Mouse (Mus musculus) ES-E14 (cell line): ENCODE measurements at regions not wholly inside any gene's neighbourhood (a gene's known extent, or its start where the extent isn't known, plus 50 kb on each side); places are given as distances from the start of the nearest gene placed in this dataset.

Experiments
- DNase-seq: peaks from one replicate; pipeline ENCODE4 v3.0.0-alpha.2; 2013; ENCODE audit warnings: low read depth, low spot score
- H3K27ac ChIP-seq: 2 replicates; pipeline ENCODE4 v1.5.1; 2012; ENCODE audit warnings: low read depth, mild to moderate bottlenecking, low read length, moderate library complexity, mixed read lengths; ENCODE audit not compliant: poor library complexity, insufficient read depth, severe bottlenecking
- H3K36me3 ChIP-seq: 2 replicates; pipeline ENCODE4 v1.6.1; 2012; ENCODE audit warnings: mild to moderate bottlenecking, low read length, moderate library complexity, mixed read lengths; ENCODE audit not compliant: control insufficient read depth, poor library complexity, insufficient read depth, severe bottlenecking
- H3K4me1 ChIP-seq, 2 experiments: fragments of 150-350 bp in 1 of 2; sonication (generic) in 1 of 2; 2 replicates each; pipeline ENCODE4 v1.6.1; 2012; ENCODE audit warnings: low read length in 2 of 2, mild to moderate bottlenecking in 1 of 2, mixed read lengths in 1 of 2; ENCODE audit not compliant: control insufficient read depth in 2 of 2, insufficient read depth in 2 of 2, poor library complexity in 1 of 2
- H3K4me3 ChIP-seq, 2 experiments: fragments of 150-350 bp in 1 of 2; sonication (generic) in 1 of 2; 2 replicates each; pipeline ENCODE4 v1.5.1; 2012; ENCODE audit warnings: low read length in 2 of 2, low read depth in 1 of 2, mild to moderate bottlenecking in 1 of 2, mixed read lengths in 1 of 2; ENCODE audit not compliant: insufficient read depth in 1 of 2, poor library complexity in 1 of 2, severe bottlenecking in 1 of 2
- H3K9ac ChIP-seq: 2 replicates; pipeline ENCODE4 v1.6.1; 2012; ENCODE audit warnings: low read depth, mild to moderate bottlenecking, low read length, mixed read lengths; ENCODE audit not compliant: poor library complexity, insufficient read depth, severe bottlenecking
- H3K9me3 ChIP-seq: fragments of 150-350 bp; sonication (generic); 2 replicates; pipeline ENCODE4 v1.6.1; 2012; ENCODE audit warnings: low read depth, mild to moderate bottlenecking, low read length; ENCODE audit not compliant: control insufficient read depth, insufficient read depth
- CHD2 ChIP-seq: IDR thresholded peaks from 2 replicates; pipeline ENCODE4 v1.6.1; 2014; ENCODE audit warnings: mild to moderate bottlenecking, low read depth, low read length, inconsistent platforms
- HCFC1 ChIP-seq: IDR thresholded peaks from 2 replicates; pipeline ENCODE4 v1.6.1; 2012; ENCODE audit warnings: low read length, inconsistent platforms, borderline replicate concordance; ENCODE audit not compliant: insufficient read depth
- MAFK ChIP-seq: IDR thresholded peaks from 2 replicates; pipeline ENCODE4 v1.6.1; 2014; ENCODE audit warnings: mild to moderate bottlenecking, low read depth, low read length, inconsistent platforms; ENCODE audit not compliant: insufficient read depth
- ZC3H11A ChIP-seq: IDR thresholded peaks from 2 replicates; pipeline ENCODE4 v1.6.1; 2012; ENCODE audit warnings: low read depth, mild to moderate bottlenecking, inconsistent platforms, low read length, borderline replicate concordance
- ZNF384 ChIP-seq: IDR thresholded peaks from 2 replicates; pipeline ENCODE4 v1.6.1; 2012; ENCODE audit warnings: low read depth, low read length, inconsistent platforms
- in situ Hi-C, 2 experiments: fragments of 600-800 bp; cut with MboI; formaldehyde crosslinking; loops; one replicate each; pipeline ENCODE4 v1.15.1; 2025; ENCODE audit warnings: low sequenced_read_pairs in 2 of 2, inconsistent platforms in 1 of 2; ENCODE audit not compliant: unreplicated experiment in 2 of 2

DNA sequence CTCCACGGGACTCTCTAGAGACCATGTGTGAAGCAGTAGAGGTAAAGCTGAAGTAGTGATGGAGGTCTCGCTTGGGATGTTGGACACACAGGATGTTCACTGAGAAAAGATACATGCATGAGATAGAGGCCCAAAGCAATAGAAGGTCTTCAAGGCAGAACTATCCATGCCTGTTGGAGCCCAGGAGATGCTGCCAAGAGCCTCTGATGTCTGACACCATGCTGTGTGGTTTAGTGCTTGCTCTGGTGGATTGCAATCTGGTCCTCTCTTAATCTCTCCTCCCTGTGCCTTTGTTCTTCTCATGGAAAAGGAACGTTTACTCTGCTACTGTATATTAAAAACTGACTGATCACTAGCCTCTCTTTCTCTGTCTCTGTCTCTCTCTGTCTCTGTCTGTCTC is 370.0 kb downstream of the Matn1 start:
- in situ Hi-C loops = no loop called here
- DNase-seq = no peak
- no peak overlapping the region for H3K4me3 ChIP-seq
- no peak overlapping the region for H3K9ac ChIP-seq
- no peak overlapping the region for H3K27ac ChIP-seq
- H3K9me3 ChIP-seq = no peaks in the 10 kb centered on the region
- TF ChIP-seq HCFC1 = no peak
- TF ChIP-seq ZC3H11A = no peak
- no peak for TF ChIP-seq MAFK
- no peak for TF ChIP-seq ZNF384
- TF ChIP-seq CHD2 = no peak
- no peaks in the 10 kb centered on the region for H3K36me3 ChIP-seq
- H3K4me1 ChIP-seq = no peaks in the 10 kb centered on the region

DNA sequence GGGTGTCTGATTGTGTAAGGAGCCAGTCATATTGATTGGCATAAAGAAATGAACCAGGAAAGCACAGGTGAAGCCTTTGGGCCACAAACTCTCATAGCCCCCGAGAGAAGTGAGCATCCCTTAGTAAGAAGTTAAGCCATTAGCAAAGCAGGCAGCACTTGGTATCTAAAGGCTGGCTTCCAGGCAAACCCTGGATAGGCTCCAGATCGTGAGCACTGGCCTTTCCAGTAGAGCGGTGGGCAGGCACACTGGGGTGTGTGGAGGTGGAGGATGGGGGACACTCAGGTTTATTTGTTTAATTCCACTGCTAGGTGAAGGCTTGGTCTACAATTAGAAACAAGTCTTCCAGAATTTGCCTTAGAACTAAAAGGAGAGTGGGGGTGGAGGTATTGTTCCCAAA is 371.9 kb downstream of the Matn1 start:
- H3K36me3 ChIP-seq = no peaks in the 10 kb centered on the region
- no peak overlapping the region for H3K9ac ChIP-seq
- no peaks in the 10 kb centered on the region for H3K9me3 ChIP-seq
- no peaks in the 10 kb centered on the region for H3K4me1 ChIP-seq
- no peak for TF ChIP-seq HCFC1
- no peak for TF ChIP-seq ZNF384
- TF ChIP-seq ZC3H11A = no peak
- no peak for TF ChIP-seq CHD2
- TF ChIP-seq MAFK = no peak
- in situ Hi-C loops = no loop called here
- no peak overlapping the region for H3K4me3 ChIP-seq
- no peak overlapping the region for H3K27ac ChIP-seq
- no peak for DNase-seq

DNA sequence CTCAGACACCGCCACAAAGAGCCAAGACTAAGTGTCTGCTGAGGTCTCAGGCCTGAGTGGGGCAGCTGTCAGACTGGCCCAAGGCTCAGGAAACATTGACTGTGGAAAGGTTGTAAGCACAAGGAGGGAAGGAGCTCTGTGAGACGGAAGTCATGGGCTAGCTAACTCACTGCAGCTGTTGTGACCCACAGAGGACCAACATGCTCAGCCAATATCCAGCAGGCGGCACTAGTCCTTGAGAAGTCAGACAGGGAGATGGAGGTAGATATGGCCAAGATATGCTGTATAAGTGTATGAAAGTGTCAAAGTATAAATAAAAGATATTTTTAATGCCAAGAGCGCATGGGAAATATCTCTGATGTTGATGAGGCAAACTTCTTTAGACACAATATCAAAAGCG is 378.1 kb downstream of the Matn1 start:
- H3K36me3 ChIP-seq = no peaks in the 10 kb centered on the region
- H3K9ac ChIP-seq = no peak overlapping the region
- H3K9me3 ChIP-seq = no peaks in the 10 kb centered on the region
- DNase-seq = no peak
- in situ Hi-C loops = no loop called here
- H3K27ac ChIP-seq = no peak overlapping the region
- H3K4me3 ChIP-seq = no peak overlapping the region
- TF ChIP-seq ZC3H11A (no peak), HCFC1 (no peak), MAFK (no peak), CHD2 (no peak), ZNF384 (no peak)
- H3K4me1 ChIP-seq = no peaks in the 10 kb centered on the region

DNA sequence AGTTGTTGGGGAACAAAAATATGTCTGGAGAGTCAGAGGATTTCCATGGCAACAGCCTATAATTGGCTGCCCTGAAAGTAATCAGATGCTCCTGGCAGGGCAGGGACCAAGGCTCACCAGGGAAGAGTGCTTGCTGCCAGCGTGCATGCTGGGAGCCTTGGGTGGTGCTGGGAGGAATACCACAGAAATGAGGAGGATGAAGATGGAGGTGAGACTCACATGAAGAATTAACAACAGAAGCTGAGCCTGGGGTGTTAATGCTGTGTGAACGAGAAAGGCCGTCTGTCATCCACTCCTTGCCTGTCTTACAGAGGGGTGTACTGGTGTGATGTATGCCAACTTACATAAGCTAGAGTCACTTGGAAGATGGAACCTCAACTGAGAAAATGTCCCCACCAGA is 380.3 kb downstream of the Matn1 start:
- H3K27ac ChIP-seq = no peak overlapping the region
- H3K4me1 ChIP-seq = no peaks in the 10 kb centered on the region
- no peaks in the 10 kb centered on the region for H3K36me3 ChIP-seq
- H3K9me3 ChIP-seq = no peaks in the 10 kb centered on the region
- TF ChIP-seq ZNF384 (no peak), MAFK (no peak), CHD2 (no peak)
- no peak overlapping the region for H3K4me3 ChIP-seq
- no peak for DNase-seq
- no peak overlapping the region for H3K9ac ChIP-seq
- in situ Hi-C loops = no loop called here

DNA sequence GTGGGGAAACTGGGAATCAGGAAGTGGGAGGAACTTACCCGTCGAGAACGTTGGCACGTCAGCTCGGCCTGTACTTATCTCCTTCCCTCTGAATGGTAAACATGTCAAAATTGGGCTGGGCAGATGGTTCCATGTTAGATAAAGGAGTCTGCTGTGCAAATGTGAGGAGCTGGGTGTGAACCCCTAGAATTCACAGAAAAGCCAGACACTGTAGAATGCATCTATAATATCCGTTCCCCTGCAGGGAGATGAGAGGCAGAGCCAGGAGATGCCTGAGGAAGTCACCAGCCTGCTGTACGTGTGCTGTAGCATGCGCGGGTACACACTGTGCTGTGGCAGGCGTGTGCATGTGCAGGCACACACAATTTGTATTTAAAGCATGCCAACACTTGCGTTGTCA is 381.0 kb downstream of the Matn1 start:
- Histone ChIP-seq H3K27ac (no peak overlapping the region), H3K4me1 (no peaks in the 10 kb centered on the region), H3K9ac (no peak overlapping the region), H3K36me3 (no peaks in the 10 kb centered on the region), H3K9me3 (no peaks in the 10 kb centered on the region), H3K4me3 (no peak overlapping the region)
- no peak for TF ChIP-seq HCFC1
- TF ChIP-seq ZC3H11A = no peak
- no peak for TF ChIP-seq MAFK
- no peak for TF ChIP-seq CHD2
- TF ChIP-seq ZNF384 = no peak
- in situ Hi-C loops = no loop called here
- DNase-seq = no peak
